Comparison of ENCODE assay signal across 31 mouse cellular contexts in the genomic region with DNA sequence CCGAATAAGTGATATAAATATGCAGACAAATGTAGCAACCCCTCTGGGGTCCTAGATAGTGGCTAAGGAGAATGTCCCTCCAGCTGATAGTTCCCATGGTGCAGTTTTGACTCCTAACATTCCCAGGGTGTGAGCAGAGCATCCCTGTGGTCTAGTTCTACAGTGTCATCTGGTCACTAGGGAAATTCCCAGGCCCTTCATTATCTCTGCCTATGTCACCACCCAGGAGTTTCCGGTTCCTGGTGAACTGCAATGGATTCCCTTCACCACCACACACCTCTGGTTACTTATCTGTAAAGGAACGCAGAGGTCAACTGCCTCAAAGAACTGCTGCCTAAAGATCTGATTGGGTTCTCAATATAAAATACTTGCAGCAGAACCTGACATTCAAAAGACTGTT. TPM values are rescaled to one million over a fixed set of nuclear protein-coding genes. Genes with fewer than 3 reads are reported as not detected.
"Had no signal": no experiment of that assay in that cellular context is flagged by ENCODE, and none has a peak within 500 bp of the region (broad histone marks: within the 10 kb centered on the region; RNA-seq: fewer than 3 reads in every experiment).

No protein-coding gene starts in this region.

- H3K4me1 ChIP-seq: liver, embryonic 12.5 days; liver, embryonic 13.5 days; liver, embryonic 15.5 days; lung, embryonic 15.5 days; megakaryocyte, embryonic 14.5 days had no signal

- H3K36me3 ChIP-seq: limb, embryonic 10.5 days; limb, embryonic 12.5 days; limb, embryonic 13.5 days; limb, embryonic 15.5 days; liver, embryonic 12.5 days; liver, embryonic 13.5 days; liver, embryonic 15.5 days; lung, embryonic 15.5 days; midbrain, embryonic 10.5 days; midbrain, embryonic 12.5 days; midbrain, embryonic 15.5 days; neural tube, embryonic 12.5 days had no signal

- ATAC-seq: liver, embryonic 12.5 days; liver, postnatal 0 days; lung, postnatal 0 days; midbrain, embryonic 15.5 days; midbrain, embryonic 16.5 days had no signal

- H3K4me3 ChIP-seq: left cerebral cortex, adult 2 months; limb, embryonic 10.5 days; limb, embryonic 12.5 days; limb, embryonic 13.5 days; limb, embryonic 15.5 days; liver, embryonic 12.5 days; liver, embryonic 13.5 days; liver, embryonic 15.5 days; lung, embryonic 15.5 days; megakaryocyte, embryonic 14.5 days; midbrain, embryonic 10.5 days; midbrain, embryonic 12.5 days; midbrain, embryonic 15.5 days; myocyte; neural tube, embryonic 12.5 days had no signal

- H3K9me3 ChIP-seq: limb, embryonic 12.5 days; limb, embryonic 13.5 days; limb, embryonic 15.5 days; liver, embryonic 12.5 days; liver, embryonic 13.5 days; liver, embryonic 15.5 days; lung, embryonic 15.5 days; midbrain, embryonic 10.5 days; midbrain, embryonic 12.5 days; midbrain, embryonic 15.5 days; neural tube, embryonic 12.5 days had no signal

- H3K27ac ChIP-seq: left cerebral cortex, adult 2 months; limb, embryonic 10.5 days; limb, embryonic 12.5 days; limb, embryonic 13.5 days; limb, embryonic 15.5 days; liver, embryonic 12.5 days; liver, embryonic 13.5 days; liver, embryonic 14.5 days; liver, embryonic 15.5 days; lung, embryonic 15.5 days; macrophage; midbrain, embryonic 10.5 days; midbrain, embryonic 12.5 days; midbrain, embryonic 15.5 days; neural tube, embryonic 12.5 days had no signal

- H3K9ac ChIP-seq: limb, embryonic 12.5 days; limb, embryonic 13.5 days; limb, embryonic 15.5 days; liver, embryonic 12.5 days; liver, embryonic 13.5 days; liver, embryonic 14.5 days; liver, embryonic 15.5 days; liver, postnatal 0 days; lung, embryonic 14.5 days; lung, embryonic 15.5 days; midbrain, embryonic 12.5 days; midbrain, embryonic 15.5 days; neural tube, embryonic 12.5 days had no signal

- H3K4me2 ChIP-seq: limb, embryonic 12.5 days; limb, embryonic 13.5 days; limb, embryonic 15.5 days; liver, embryonic 11.5 days; liver, embryonic 12.5 days; liver, embryonic 13.5 days; liver, embryonic 15.5 days; lung, embryonic 14.5 days; lung, embryonic 15.5 days; midbrain, embryonic 12.5 days; midbrain, embryonic 15.5 days; neural tube, embryonic 12.5 days had no signal

- H3K27me3 ChIP-seq: limb, embryonic 12.5 days; limb, embryonic 13.5 days; limb, embryonic 15.5 days; liver, embryonic 12.5 days; liver, embryonic 13.5 days; liver, embryonic 15.5 days; lung, embryonic 15.5 days; megakaryocyte, embryonic 14.5 days; midbrain, embryonic 12.5 days; midbrain, embryonic 15.5 days; neural tube, embryonic 12.5 days had no signal

- DNase-seq: left cerebral cortex, postnatal 4 days; liver; liver, embryonic 13.5 days; liver, postnatal 0 days; lung, adult 18-20 months; lung, adult 2 months; lung, embryonic 14.5 days; lung, postnatal 10 days; lung, postnatal 14 days; lung, postnatal 36 days; lung, postnatal 4 days; midbrain, embryonic 14.5 days had no signal

RNA-seq across cellular contexts. Expression of a gene that starts 54.5 kb away (rescaled TPM):
- polyA plus RNA-seq: macrophage had no signal
